Mouse (Mus musculus) lung, adult 2 months (tissue): ENCODE data around the gene Pelp1. TPM values are rescaled to one million over a fixed set of nuclear protein-coding genes. Genes with fewer than 3 reads are reported as not detected.

Experiments
- DNase-seq: peaks from one replicate; pipeline ENCODE4 v3.0.0; 2022
- H3K4me1 ChIP-seq: fragments of 200-500 bp; 2 replicates; pipeline ENCODE4 v1.6.1; 2011; ENCODE audit warnings: low read length; ENCODE audit not compliant: control insufficient read depth, insufficient read depth
- H3K4me3 ChIP-seq: fragments of 200-500 bp; replicated peaks from 2 replicates; pipeline ENCODE3; 2011; ENCODE audit warnings: low read depth, mild to moderate bottlenecking, control low read depth, low read length; ENCODE audit errors: extremely low read depth
- CTCF ChIP-seq: fragments of 200-500 bp; IDR thresholded peaks from 2 replicates; pipeline ENCODE4 v1.5.1; 2011; ENCODE audit warnings: mild to moderate bottlenecking, low read length, control low read depth; ENCODE audit not compliant: insufficient read depth
- POLR2A ChIP-seq: fragments of 200-500 bp; IDR thresholded peaks from 2 replicates; pipeline ENCODE4 v1.6.1; 2011; ENCODE audit warnings: low read depth, mild to moderate bottlenecking, control low read depth, low read length, borderline replicate concordance; ENCODE audit errors: extremely low read depth
- WGBS: fragments of 180-500 bp; shearing (Covaris S2); methylation state at CpG from one replicate; pipeline ENCODE4 v1.1.7; 2018; 5-methylcytosine and 5-hydroxymethylcytosine counted together
- polyA plus RNA-seq: library from polyadenylated mRNA; depleted of rRNA; stranded (reverse); fragments of >200 nt; gene quantifications from 2 replicates; pipeline ENCODE4 v1.2.3, GENCODE M21; 2012; rRNA removed

The Pelp1 gene
- polyA plus RNA-seq, 1 experiment = 17.4 TPM

- TF ChIP-seq POLR2A (no peak), CTCF (no peak)
- DNase-seq = no peak
- WGBS = 1% methylated on average over 19 of the region's 19 CpGs
Observed at GRCm38 (mm10) chr11:70351868-70352267, 58.0 kb downstream of the Pelp1 start, which contains the start of gene Alox15. Gene Alox15 (minus strand): TSS chr11:70352031.

GRCm38 (mm10) chr11:70348630-70349029 lies 61.2 kb downstream of the Pelp1 start:
- WGBS = 82% methylated on average over 9 of the region's 9 CpGs

More at GRCm38 (mm10) chr11:70351868-70352267, 58.0 kb downstream of the Pelp1 start, which contains the start of gene Alox15:
- Histone ChIP-seq H3K4me3 (no peak within 1 kb of the TSS), H3K4me1 (no peaks in the 10 kb centered on the region)

GRCm38 (mm10) chr11:70347861-70348260 lies 62.0 kb downstream of the Pelp1 start:
- TF ChIP-seq POLR2A (no peak), CTCF (no peak)
- DNase-seq = no peak
- 77% methylated on average over 10 of the region's 10 CpGs for WGBS
- no peak overlapping the region for H3K4me3 ChIP-seq
- H3K4me1 ChIP-seq = no peaks in the 10 kb centered on the region

More at GRCm38 (mm10) chr11:70348630-70349029, 61.2 kb downstream of the Pelp1 start:
- Histone ChIP-seq H3K4me1 (no peaks in the 10 kb centered on the region), H3K4me3 (no peak overlapping the region)
- TF ChIP-seq CTCF (no peak), POLR2A (no peak)
- DNase-seq = no peak

GRCm38 (mm10) chr11:70345546-70345945 lies 64.3 kb downstream of the Pelp1 start:
- Histone ChIP-seq H3K4me1 (no peaks in the 10 kb centered on the region), H3K4me3 (no peak overlapping the region)
- TF ChIP-seq CTCF = no peak
- no peak for TF ChIP-seq POLR2A
- 88% methylated on average over 8 of the region's 8 CpGs for WGBS
- DNase-seq = no peak

- WGBS = 64% methylated on average over 10 of the region's 10 CpGs
- H3K4me3 ChIP-seq = no peak overlapping the region
- TF ChIP-seq CTCF (no peak), POLR2A (no peak)
- no peaks in the 10 kb centered on the region for H3K4me1 ChIP-seq
- no peak for DNase-seq
Observed at GRCm38 (mm10) chr11:70345061-70345460, 64.8 kb downstream of the Pelp1 start.

Other genes starting within 250 kb of the Pelp1 start
- gene Slc16a11, start 197.3 kb downstream of the Pelp1 start, polyA plus RNA-seq = 211 and 239 TPM in 2 replicates
- 9.2 and 11.3 TPM in 2 replicates for gene Slc16a13, start 189.0 kb downstream of the Pelp1 start, polyA plus RNA-seq
- 21.9 and 25.6 TPM in 2 replicates for gene Bcl6b, start 180.2 kb downstream of the Pelp1 start, polyA plus RNA-seq
- 79.0 and 80.9 TPM in 2 replicates for gene 0610010K14Rik, start 172.1 kb downstream of the Pelp1 start, polyA plus RNA-seq
- 6.6 and 7.2 TPM in 2 replicates for gene Gm21988, start 170.2 kb downstream of the Pelp1 start, polyA plus RNA-seq
- 143 and 168 TPM in 2 replicates for gene Rnasek, start 170.2 kb downstream of the Pelp1 start, polyA plus RNA-seq
- 4.6 and 9.2 TPM in 2 replicates for gene Alox12, start 154.7 kb downstream of the Pelp1 start, polyA plus RNA-seq
- 0.31 and 0.40 TPM in 2 replicates for gene Alox12e, start 87.4 kb downstream of the Pelp1 start, polyA plus RNA-seq
- gene Alox15, start 58.0 kb downstream of the Pelp1 start, polyA plus RNA-seq = 4.2 and 14.2 TPM in 2 replicates
- 48.2 and 80.2 TPM in 2 replicates for gene Arrb2, start 22.6 kb upstream of the Pelp1 start, polyA plus RNA-seq
- 21.6 and 26.9 TPM in 2 replicates for gene Med11, start 41.9 kb upstream of the Pelp1 start, polyA plus RNA-seq
- gene Zmynd15, start 49.4 kb upstream of the Pelp1 start, polyA plus RNA-seq = 8.7 and 12.3 TPM in 2 replicates
- gene Cxcl16, start 50.0 kb upstream of the Pelp1 start, polyA plus RNA-seq = 67.2 and 74.6 TPM in 2 replicates
- gene Tm4sf5, start 95.2 kb upstream of the Pelp1 start, polyA plus RNA-seq = 0.50 and 1.00 TPM in 2 replicates
- 0.20 and 0.26 TPM in 2 replicates for gene Vmo1, start 104.6 kb upstream of the Pelp1 start, polyA plus RNA-seq
- gene Gltpd2, start 109.2 kb upstream of the Pelp1 start, polyA plus RNA-seq = 0.12 and 0.34 TPM in 2 replicates
- gene Psmb6, start 115.3 kb upstream of the Pelp1 start, polyA plus RNA-seq = 202 and 264 TPM in 2 replicates
- not detected in 2 replicates for gene Gm40193, start 122.9 kb upstream of the Pelp1 start, polyA plus RNA-seq
- gene Pld2, start 130.0 kb upstream of the Pelp1 start, polyA plus RNA-seq = 32.4 and 47.2 TPM in 2 replicates
- 119 and 120 TPM in 2 replicates for gene Mink1, start 152.8 kb upstream of the Pelp1 start, polyA plus RNA-seq
- gene 4930544D05Rik, start 205.8 kb upstream of the Pelp1 start, polyA plus RNA-seq = 0.16 TPM in 1 of 2 replicates, not detected in the other
- gene Chrne, start 209.2 kb upstream of the Pelp1 start, polyA plus RNA-seq = 0.41 and 0.91 TPM in 2 replicates
- gene Gp1ba, start 229.1 kb upstream of the Pelp1 start, polyA plus RNA-seq = 0.70 and 1.7 TPM in 2 replicates
- 116 and 146 TPM in 2 replicates for gene Rnf167, start 237.2 kb upstream of the Pelp1 start, polyA plus RNA-seq
- 83.6 and 113 TPM in 2 replicates for gene Slc25a11, start 237.4 kb upstream of the Pelp1 start, polyA plus RNA-seq
- 933 and 1,129 TPM in 2 replicates for gene Pfn1, start 244.6 kb upstream of the Pelp1 start, polyA plus RNA-seq
- gene Eno3, start 247.2 kb upstream of the Pelp1 start, polyA plus RNA-seq = 19.6 and 97.3 TPM in 2 replicates